Mouse (Mus musculus) activated CD4-positive, CD25-positive, alpha-beta regulatory T cell, adult 4 months (primary cell): Measurements from ENCODE around the gene Dnajc5g. TPM values are rescaled to one million over a fixed set of nuclear protein-coding genes. Genes with fewer than 3 reads are reported as not detected.

Experiments used
- ATAC-seq: one replicate; pipeline ENCODE4 v1.8.0; 2017
- polyA plus RNA-seq, 2 experiments: library from polyadenylated mRNA; unstranded; fragments of 100-300 nt; shearing (Covaris generic); gene quantifications; one replicate each; pipeline ENCODE4 v1.2.1; 2017

Gene Dnajc5g
- polyA plus RNA-seq, 2 experiments from 2014 or later = 0.28 TPM; not detected in 1

DNA sequence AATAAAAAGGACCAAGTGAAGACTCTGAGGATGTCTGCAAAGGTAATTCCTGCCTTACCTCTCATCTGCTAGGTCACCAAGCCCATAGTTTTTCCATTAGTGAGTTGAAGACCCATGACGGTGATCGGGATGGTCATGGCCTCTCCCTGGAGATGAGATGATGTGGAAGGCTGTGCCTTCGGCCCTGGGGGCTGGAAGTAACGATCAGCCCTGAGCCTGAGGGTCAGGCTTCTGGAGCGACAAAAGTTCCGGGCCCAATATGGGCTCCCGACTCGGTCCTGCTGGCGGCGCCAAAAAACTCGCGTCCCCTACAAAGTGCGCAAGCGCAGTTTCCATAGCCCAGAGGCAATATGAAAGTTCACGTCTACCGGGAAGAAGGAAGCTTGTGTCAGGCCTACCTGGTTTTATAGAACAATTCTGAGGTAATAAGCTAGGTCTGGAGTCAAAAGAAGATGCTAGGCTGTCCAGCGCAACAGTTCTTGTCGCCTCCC is 2.0 kb downstream of the Dnajc5g start, which contains the start of gene Slc30a3:
Gene Slc30a3, minus strand, starts transcription at position 238 of the 491 bp plus-strand sequence.
- ATAC-seq = no peak

GRCm38 (mm10) chr5:31110781-31111180 is 4.7 kb downstream of the Dnajc5g start:
- no peak for ATAC-seq

- no peak for ATAC-seq
Measured at GRCm38 (mm10) chr5:31116354-31116753, 10.3 kb downstream of the Dnajc5g start, which contains the start of gene Trim54. TSS of gene Trim54 (plus strand) at chr5:31116712.

GRCm38 (mm10) chr5:31116912-31117311 is 10.8 kb downstream of the Dnajc5g start:
- ATAC-seq = no peak

- ATAC-seq = no peak
Measured at GRCm38 (mm10) chr5:31121111-31121510, 15.0 kb downstream of the Dnajc5g start.

DNA sequence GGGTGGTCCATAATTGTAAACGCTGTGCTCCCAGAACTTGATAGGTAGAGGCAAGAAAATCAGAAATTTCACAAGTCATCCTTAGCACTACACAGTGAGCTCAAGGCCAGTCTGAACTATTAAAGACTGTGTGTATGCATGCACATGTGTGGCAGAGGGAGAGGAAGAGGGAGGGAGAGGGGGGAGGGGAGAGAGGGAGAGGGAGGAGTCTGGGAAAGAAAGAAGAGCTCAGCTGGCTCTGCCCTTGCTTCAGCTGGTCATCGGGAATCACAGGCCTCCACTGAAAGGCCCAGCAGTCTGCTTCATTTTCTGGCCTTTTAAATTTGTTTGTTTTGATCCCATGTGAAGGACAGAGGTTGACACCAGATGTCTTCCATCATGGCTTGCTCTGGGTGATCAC is 17.4 kb downstream of the Dnajc5g start:
- ATAC-seq = no peak

DNA sequence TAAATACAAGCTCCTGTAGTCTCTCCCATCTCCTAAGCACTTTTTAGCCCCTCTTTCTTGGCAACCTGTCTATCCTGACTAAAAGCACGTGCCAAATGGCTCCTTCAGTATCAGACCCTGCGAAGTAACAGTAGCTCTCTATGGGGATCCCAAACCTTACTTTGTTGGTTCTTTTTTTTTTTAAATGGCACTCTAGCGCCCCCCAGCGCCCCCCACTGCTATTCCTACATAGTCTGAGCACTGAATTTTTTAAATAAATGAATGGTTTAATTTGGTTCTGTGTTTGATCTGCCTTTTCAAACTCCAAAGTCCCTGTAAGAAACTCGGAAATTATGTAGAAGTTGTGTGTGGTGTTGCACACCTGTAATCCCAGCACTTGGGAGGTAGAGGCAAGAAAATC is 20.0 kb downstream of the Dnajc5g start:
- no peak for ATAC-seq

DNA sequence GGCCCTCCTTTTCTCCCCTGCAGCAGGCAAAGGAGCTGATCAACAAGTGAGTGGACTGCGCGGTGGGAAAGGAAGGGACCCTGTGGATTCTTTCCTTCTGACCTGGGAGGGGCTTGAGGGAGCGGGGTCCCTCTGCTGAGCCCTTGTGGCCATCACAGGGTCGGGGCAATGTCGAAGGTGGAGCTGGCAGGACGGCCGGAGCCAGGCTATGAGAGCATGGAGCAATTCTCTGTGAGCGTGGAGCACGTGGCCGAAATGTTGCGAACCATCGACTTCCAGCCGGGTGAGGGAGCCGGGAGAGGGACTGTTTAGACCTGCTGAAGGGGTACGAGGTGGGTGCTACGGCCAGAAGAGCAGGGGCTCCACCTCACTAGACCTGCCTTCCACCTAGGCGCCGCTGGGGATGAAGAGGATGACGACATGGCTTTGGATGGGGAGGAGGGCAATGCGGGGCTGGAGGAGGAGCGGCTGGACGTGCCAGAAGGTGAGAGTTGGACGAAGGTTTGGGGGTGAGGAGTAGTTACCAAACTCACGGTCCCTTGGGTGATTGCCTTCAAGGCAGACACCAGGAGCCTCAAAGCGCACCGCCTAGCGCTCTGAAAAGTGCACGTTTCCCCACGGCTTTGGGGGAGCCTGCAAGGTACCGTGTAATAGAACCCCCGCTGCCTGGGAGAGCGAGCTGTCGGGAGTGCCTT is 30.8 kb downstream of the Dnajc5g start:
- no peak for ATAC-seq

DNA sequence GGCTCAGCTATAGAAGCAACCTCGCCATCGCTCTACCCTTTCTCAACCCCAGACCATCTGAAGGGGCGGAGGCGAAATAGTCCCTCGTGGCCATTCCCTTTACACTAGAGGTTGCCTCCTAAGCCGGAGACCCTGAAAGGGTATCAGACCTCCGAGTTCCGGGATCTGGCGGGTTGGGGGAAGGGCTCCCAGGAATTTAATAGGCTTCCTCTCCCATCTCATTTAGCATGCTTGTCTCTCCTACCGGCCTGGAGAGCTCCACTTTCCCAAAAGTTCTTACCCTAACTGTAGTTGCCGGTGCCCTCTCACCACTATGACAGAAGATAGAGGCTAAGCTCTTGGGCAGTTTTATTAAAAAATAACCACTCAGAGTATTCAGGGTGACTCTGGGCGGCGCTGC is 31.6 kb downstream of the Dnajc5g start:
- ATAC-seq = no peak

- ATAC-seq = no peak
Measured at GRCm38 (mm10) chr5:31138241-31138967, 32.3 kb downstream of the Dnajc5g start, which contains the start of gene Ucn. TSS of gene Ucn (minus strand) at chr5:31138829.

GRCm38 (mm10) chr5:31138968-31139425 is 32.9 kb downstream of the Dnajc5g start:
- ATAC-seq = no peak

DNA sequence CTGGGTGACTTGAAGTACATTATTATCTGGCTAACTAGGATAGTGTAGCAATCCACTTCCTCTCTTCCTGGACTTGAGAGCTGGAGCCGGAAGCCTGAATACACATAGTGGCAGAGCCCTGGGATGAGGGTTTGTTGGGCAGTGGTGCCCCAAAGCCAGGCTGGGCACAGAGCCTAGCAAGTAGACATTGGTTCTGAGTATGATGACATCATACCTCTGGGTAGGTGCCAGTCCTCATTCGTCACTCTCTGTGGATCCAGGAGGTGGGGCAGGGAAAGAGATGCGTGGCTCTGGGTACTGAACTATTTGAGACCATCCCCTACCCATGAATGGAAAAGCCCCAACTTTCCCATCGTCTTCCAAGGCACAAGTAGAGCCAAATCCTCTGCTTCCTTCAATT is 43.7 kb downstream of the Dnajc5g start:
- ATAC-seq = no peak

DNA sequence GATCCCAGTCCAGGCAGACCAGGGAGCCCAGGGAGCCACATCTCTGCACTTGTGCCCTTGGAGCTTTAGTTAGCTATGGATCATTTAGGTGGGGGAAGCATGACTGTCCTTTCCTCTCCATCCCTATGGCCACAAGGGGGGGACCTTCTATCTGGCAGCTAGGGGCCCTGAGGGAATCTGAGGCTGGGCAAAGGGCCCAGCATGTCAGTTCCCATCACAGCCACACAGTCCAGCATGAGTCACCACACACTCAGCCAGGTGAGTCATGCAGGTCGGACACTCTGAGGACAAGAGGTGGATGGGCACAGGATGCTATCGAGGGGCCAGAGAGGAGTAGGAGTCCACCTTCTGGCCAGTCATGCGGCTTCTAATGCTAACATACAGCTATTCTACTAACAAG is 45.7 kb downstream of the Dnajc5g start:
- no peak for ATAC-seq

DNA sequence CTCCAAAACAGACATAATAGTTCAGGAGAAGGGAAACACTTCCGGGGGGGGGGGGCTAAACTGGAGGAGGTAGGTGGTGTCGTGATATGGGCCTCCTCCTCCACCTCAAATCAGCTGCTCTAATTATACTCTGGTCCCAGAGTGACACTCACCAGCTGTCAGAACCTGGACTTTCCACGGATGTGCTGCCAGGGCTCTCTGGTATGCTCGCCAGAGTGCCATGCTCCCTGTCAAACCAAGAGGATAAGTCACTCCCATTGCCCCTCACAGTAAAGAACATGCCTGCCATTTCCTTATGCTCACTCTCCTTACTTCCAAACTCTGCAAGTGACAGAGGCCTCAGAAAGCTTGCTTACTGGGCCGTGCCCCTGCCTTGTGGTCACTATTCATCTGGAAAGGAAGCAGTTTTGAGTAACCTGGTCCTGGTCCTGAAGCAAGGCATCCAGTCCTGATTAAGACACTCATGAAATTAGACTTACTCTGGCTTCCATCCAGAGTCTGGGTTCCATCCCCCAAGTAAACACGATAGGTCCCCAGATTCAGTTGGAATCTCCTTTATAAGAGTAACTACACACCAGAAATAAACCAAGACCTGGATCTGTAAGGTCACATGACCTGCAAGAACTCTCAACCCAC is 47.5 kb downstream of the Dnajc5g start:
- ATAC-seq = no peak

GRCm38 (mm10) chr5:31154152-31154553 is 48.1 kb downstream of the Dnajc5g start, which contains the start of gene Mpv17:
TSS of gene Mpv17 (minus strand) at chr5:31154251.
- ATAC-seq = peak; percentile 96

Other genes starting within 250 kb of the Dnajc5g start
- 10 to 100 TPM; 20.4 to 24.5 TPM for gene Tmem214, start 238.3 kb upstream of the Dnajc5g start, polyA plus RNA-seq
- gene Agbl5, start 217.6 kb upstream of the Dnajc5g start, polyA plus RNA-seq = 1 to 10 TPM; 4.6 to 6.5 TPM
- gene Ost4, start 198.5 kb upstream of the Dnajc5g start, polyA plus RNA-seq = 100 to 1,000 TPM; 277 to 289 TPM
- gene Emilin1, start 192.9 kb upstream of the Dnajc5g start, polyA plus RNA-seq = under 1 TPM; 0.33 to 0.42 TPM
- gene Khk, start 184.9 kb upstream of the Dnajc5g start, polyA plus RNA-seq = 10 to 100 TPM; 11.9 to 20.6 TPM
- under 1 TPM in 1 of 2 experiments, not detected in 1; 0.50 TPM for gene Cgref1, start 160.7 kb upstream of the Dnajc5g start, polyA plus RNA-seq
- gene Preb, start 145.9 kb upstream of the Dnajc5g start, polyA plus RNA-seq = 10 to 100 TPM; 60.4 to 71.0 TPM
- gene Tcf23, start 137.6 kb upstream of the Dnajc5g start, polyA plus RNA-seq = not detected
- gene Atraid, start 58.0 kb upstream of the Dnajc5g start, polyA plus RNA-seq = 10 to 100 TPM; 80.2 to 81.8 TPM
- gene Slc5a6, start 57.4 kb upstream of the Dnajc5g start, polyA plus RNA-seq = 1 to 10 TPM; 2.7 to 3.2 TPM
- gene Cad, start 51.5 kb upstream of the Dnajc5g start, polyA plus RNA-seq = 1 to 10 TPM; 5.7 to 9.7 TPM
- not detected for gene Slc30a3, start 2.0 kb downstream of the Dnajc5g start, polyA plus RNA-seq
- not detected for gene Trim54, start 10.4 kb downstream of the Dnajc5g start, polyA plus RNA-seq
- gene Ucn, start 32.5 kb downstream of the Dnajc5g start, polyA plus RNA-seq = not detected
- gene Mpv17, start 48.0 kb downstream of the Dnajc5g start, polyA plus RNA-seq = 10 to 100 TPM; 44.0 to 44.5 TPM
- gene Gm29609, start 73.6 kb downstream of the Dnajc5g start, polyA plus RNA-seq = 1 to 10 TPM; 1.6 to 2.3 TPM
- gene Gtf3c2, start 73.9 kb downstream of the Dnajc5g start, polyA plus RNA-seq = 10 to 100 TPM; 64.6 to 66.3 TPM
- gene Snx17, start 86.9 kb downstream of the Dnajc5g start, polyA plus RNA-seq = 100 to 1,000 TPM in 1 of 2 experiments, 10 to 100 TPM in 1; 99.1 to 123 TPM
- gene Eif2b4, start 87.1 kb downstream of the Dnajc5g start, polyA plus RNA-seq = 10 to 100 TPM; 37.6 to 41.9 TPM
- gene Zfp513, start 96.0 kb downstream of the Dnajc5g start, polyA plus RNA-seq = 1 to 10 TPM; 2.4 to 4.4 TPM
- 10 to 100 TPM; 57.8 to 69.6 TPM for gene Ppm1g, start 114.4 kb downstream of the Dnajc5g start, polyA plus RNA-seq
- gene Nrbp1, start 134.6 kb downstream of the Dnajc5g start, polyA plus RNA-seq = 10 to 100 TPM; 90.1 to 91.2 TPM
- not detected for gene Gm9970, start 134.9 kb downstream of the Dnajc5g start, polyA plus RNA-seq
- gene Krtcap3, start 145.4 kb downstream of the Dnajc5g start, polyA plus RNA-seq = 10 to 100 TPM; 26.6 to 35.5 TPM
- gene Ift172, start 184.8 kb downstream of the Dnajc5g start, polyA plus RNA-seq = 1 to 10 TPM; 2.6 to 7.2 TPM
- not detected for gene Fndc4, start 189.8 kb downstream of the Dnajc5g start, polyA plus RNA-seq
- not detected for gene Gckr, start 191.2 kb downstream of the Dnajc5g start, polyA plus RNA-seq